Mouse (Mus musculus) olfactory bulb, adult 2 months (tissue): ENCODE measurements around the gene Gabpb1.

Experiments used
- CTCF ChIP-seq: fragments of 200-500 bp; IDR thresholded peaks from 2 replicates; pipeline ENCODE4 v1.5.1; 2012; ENCODE audit warnings: low read depth, mild to moderate bottlenecking, low read length, moderate library complexity; ENCODE audit not compliant: insufficient read depth
- POLR2A ChIP-seq: fragments of 200-500 bp; IDR thresholded peaks from 2 replicates; pipeline ENCODE4 v1.6.1; 2012; ENCODE audit warnings: mild to moderate bottlenecking, low read depth, low read length, moderate library complexity; ENCODE audit not compliant: insufficient read depth

DNA sequence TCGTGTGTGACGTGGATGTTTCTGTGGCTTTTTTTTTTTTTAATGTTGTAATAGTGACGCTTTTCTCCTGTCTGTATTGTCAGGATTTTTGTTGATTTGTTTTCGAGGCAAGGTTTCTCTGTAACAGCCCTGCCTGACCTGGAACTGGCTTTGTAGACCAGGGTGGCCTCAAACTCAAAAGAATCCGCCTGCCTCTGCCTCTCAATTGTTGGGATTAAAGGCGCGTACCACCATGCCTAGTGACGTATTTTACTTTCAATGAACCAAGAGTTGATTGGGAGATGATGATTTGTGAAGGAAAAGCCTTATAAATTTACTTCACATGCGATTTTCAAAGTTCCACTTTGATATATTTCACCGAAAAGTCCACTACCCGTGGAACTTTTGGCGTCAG lies at the start of gene Gabpb1:
- no peak for TF ChIP-seq POLR2A
- TF ChIP-seq CTCF, result no peak
